Mouse (Mus musculus): ENCODE measurements at regions not wholly inside any gene's neighbourhood (a gene's known extent, or its start where the extent isn't known, plus 50 kb on each side); places are given as distances from the start of the nearest gene placed in this dataset.

DNA sequence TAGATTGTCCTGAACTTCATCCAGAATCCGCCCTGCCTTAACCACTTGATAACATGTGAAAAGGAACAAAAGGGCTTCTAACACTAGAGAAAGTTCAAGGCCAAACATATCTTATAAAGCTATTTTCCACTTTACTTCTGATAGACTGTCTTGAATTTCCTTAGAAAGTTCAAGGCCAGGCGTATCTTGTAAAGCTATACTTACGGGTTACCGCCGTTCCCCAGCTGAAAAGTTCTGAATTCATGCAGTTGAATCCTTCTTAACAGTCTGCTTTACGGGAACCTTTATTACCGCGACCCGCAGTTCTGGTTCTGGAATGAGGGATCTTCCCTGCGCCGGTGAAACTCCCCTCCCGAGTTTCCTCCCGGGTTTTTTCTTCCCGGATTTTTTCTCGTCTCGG, 492.0 kb downstream of the Gm21739 start:
- peak in 1 of 2 experiments; percentile 0 for DNase-seq (ENCODE audit: low read depth in 2 of 2, low spot score in 2 of 2)

All from CD8-positive naive resting alpha-beta T cell, adult 2 months (primary cell).